Mouse (Mus musculus): ENCODE data around the gene Slc51b. TPM values are rescaled to one million over a fixed set of nuclear protein-coding genes. Genes with fewer than 3 reads are reported as not detected.

Slc51b gene
- polyA plus RNA-seq, 1 experiment from 2014 or later, result not detected

GRCm38 (mm10) chr9:65408871-65409295 lies 13.9 kb downstream of the Slc51b start:
- Histone ChIP-seq H3K36me3 (replicated peaks) (no peaks in the 10 kb centered on the region), H3K9ac (no peak overlapping the region), H3K4me1 (replicated peaks) (no peaks in the 10 kb centered on the region), H3K27ac (replicated peaks) (no peak overlapping the region), H3K27me3 (no peaks in the 10 kb centered on the region), H3K9me3 (replicated peaks) (no peaks in the 10 kb centered on the region), H3K4me2 (no peak overlapping the region), H3K4me3 (replicated peaks) (no peak overlapping the region)
- 57% methylated on average over 5 of the region's 5 CpGs for WGBS (ENCODE audit: insufficient replicate concordance)
- ATAC-seq (ENCODE audit: insufficient read depth), result no peak

GRCm38 (mm10) chr9:65407861-65408260 lies 14.9 kb downstream of the Slc51b start:
- H3K4me3 ChIP-seq (replicated peaks), result no peak overlapping the region
- no peak overlapping the region for H3K9ac ChIP-seq
- no peaks in the 10 kb centered on the region for H3K4me1 ChIP-seq (replicated peaks)
- no peak overlapping the region for H3K4me2 ChIP-seq
- H3K36me3 ChIP-seq (replicated peaks), result no peaks in the 10 kb centered on the region
- H3K27ac ChIP-seq (replicated peaks), result no peak overlapping the region
- WGBS (ENCODE audit: insufficient replicate concordance), result 49% methylated on average over 3 of the region's 3 CpGs
- no peaks in the 10 kb centered on the region for H3K27me3 ChIP-seq
- H3K9me3 ChIP-seq (replicated peaks), result no peaks in the 10 kb centered on the region
- ATAC-seq (ENCODE audit: insufficient read depth), result no peak

- Histone ChIP-seq H3K27me3 (no peaks in the 10 kb centered on the region), H3K36me3 (replicated peaks) (no peaks in the 10 kb centered on the region), H3K9me3 (replicated peaks) (no peaks in the 10 kb centered on the region), H3K4me3 (replicated peaks) (no peak overlapping the region), H3K9ac (no peak overlapping the region), H3K4me1 (replicated peaks) (no peaks in the 10 kb centered on the region), H3K27ac (replicated peaks) (no peak overlapping the region), H3K4me2 (no peak overlapping the region)
- no peak for ATAC-seq (ENCODE audit: insufficient read depth)
- WGBS (ENCODE audit: insufficient replicate concordance), result 65% methylated on average over 5 of the region's 5 CpGs
Measured at GRCm38 (mm10) chr9:65407327-65407726, 15.4 kb downstream of the Slc51b start.

GRCm38 (mm10) chr9:65405184-65405449 lies 17.6 kb downstream of the Slc51b start:
- Histone ChIP-seq H3K9ac (no peak overlapping the region), H3K36me3 (replicated peaks) (no peaks in the 10 kb centered on the region), H3K27me3 (no peaks in the 10 kb centered on the region), H3K27ac (replicated peaks) (no peak overlapping the region), H3K4me1 (replicated peaks) (no peaks in the 10 kb centered on the region), H3K4me2 (no peak overlapping the region), H3K4me3 (replicated peaks) (no peak overlapping the region), H3K9me3 (replicated peaks) (no peaks in the 10 kb centered on the region)
- no peak for ATAC-seq (ENCODE audit: insufficient read depth)
- 56% methylated on average over 2 of the region's 2 CpGs for WGBS (ENCODE audit: insufficient replicate concordance)

- Histone ChIP-seq H3K9me3 (replicated peaks) (no peaks in the 10 kb centered on the region), H3K4me2 (no peak overlapping the region), H3K27me3 (0 out of 2 replicates have a peak, but pooled peaks cover 4% of the 10 kb centered on the region), H3K4me1 (replicated peaks) (no peaks in the 10 kb centered on the region), H3K27ac (replicated peaks) (no peak overlapping the region), H3K9ac (no peak overlapping the region), H3K4me3 (replicated peaks) (no peak overlapping the region), H3K36me3 (replicated peaks) (no peaks in the 10 kb centered on the region)
- no peak for ATAC-seq (ENCODE audit: insufficient read depth)
- 52% methylated on average over 15 of the region's 15 CpGs for WGBS (ENCODE audit: insufficient replicate concordance)
Measured at GRCm38 (mm10) chr9:65404331-65405183, 18.2 kb downstream of the Slc51b start.

GRCm38 (mm10) chr9:65399934-65400333 lies 22.8 kb downstream of the Slc51b start:
- Histone ChIP-seq H3K27me3 (peaks cover 28% of the 10 kb centered on the region; the same call in 1 of the 2 replicates), H3K4me1 (replicated peaks) (peaks cover 8% of the 10 kb centered on the region), H3K9me3 (replicated peaks) (no peaks in the 10 kb centered on the region), H3K36me3 (replicated peaks) (no peaks in the 10 kb centered on the region), H3K27ac (replicated peaks) (no peak overlapping the region), H3K9ac (no peak overlapping the region), H3K4me3 (replicated peaks) (no peak overlapping the region), H3K4me2 (no peak overlapping the region)
- no peak for ATAC-seq (ENCODE audit: insufficient read depth)
- 74% methylated on average over 6 of the region's 6 CpGs for WGBS (ENCODE audit: insufficient replicate concordance)

- H3K36me3 ChIP-seq (replicated peaks), result no peaks in the 10 kb centered on the region
- no peak within 1 kb of the TSS for H3K9ac ChIP-seq
- H3K4me3 ChIP-seq (replicated peaks), result peak within 1 kb of the TSS; percentile 48
Measured at GRCm38 (mm10) chr9:65398279-65398678, 24.5 kb downstream of the Slc51b start, which contains the start of gene Rasl12. Gene Rasl12 (plus strand): TSS chr9:65398506.

GRCm38 (mm10) chr9:65394360-65394759 lies 28.4 kb downstream of the Slc51b start:
- H3K27me3 ChIP-seq, result peaks cover 65% of the 10 kb centered on the region
- peaks cover 16% of the 10 kb centered on the region for H3K4me1 ChIP-seq (replicated peaks)
- H3K27ac ChIP-seq (replicated peaks), result no peak overlapping the region
- H3K9ac ChIP-seq, result no peak overlapping the region
- H3K36me3 ChIP-seq (replicated peaks), result no peaks in the 10 kb centered on the region
- no peaks in the 10 kb centered on the region for H3K9me3 ChIP-seq (replicated peaks)
- no peak overlapping the region for H3K4me2 ChIP-seq
- 50% methylated on average over 2 of the region's 2 CpGs for WGBS (ENCODE audit: insufficient replicate concordance)
- H3K4me3 ChIP-seq (replicated peaks), result no peak overlapping the region
- ATAC-seq (ENCODE audit: insufficient read depth), result no peak

More at GRCm38 (mm10) chr9:65398279-65398678, 24.5 kb downstream of the Slc51b start, which contains the start of gene Rasl12:
- Histone ChIP-seq H3K4me1 (replicated peaks) (peaks cover 10% of the 10 kb centered on the region), H3K4me2 (peak within 1 kb of the TSS; percentile 78), H3K27ac (replicated peaks) (no peak within 1 kb of the TSS), H3K27me3 (peaks cover 32% of the 10 kb centered on the region; the same call in 1 of the 2 replicates), H3K9me3 (replicated peaks) (no peaks in the 10 kb centered on the region)
- ATAC-seq (ENCODE audit: insufficient read depth), result no peak
- WGBS (ENCODE audit: insufficient replicate concordance), result 1% methylated on average over 24 of the region's 24 CpGs

GRCm38 (mm10) chr9:65393606-65394005 lies 29.1 kb downstream of the Slc51b start:
- H3K9me3 ChIP-seq (replicated peaks), result no peaks in the 10 kb centered on the region
- H3K27ac ChIP-seq (replicated peaks), result no peak overlapping the region
- peaks cover 67% of the 10 kb centered on the region for H3K27me3 ChIP-seq
- H3K9ac ChIP-seq, result no peak overlapping the region
- 39% methylated on average over 2 of the region's 2 CpGs for WGBS (ENCODE audit: insufficient replicate concordance)
- peaks cover 14% of the 10 kb centered on the region for H3K4me1 ChIP-seq (replicated peaks)
- no peak overlapping the region for H3K4me3 ChIP-seq (replicated peaks)
- H3K36me3 ChIP-seq (replicated peaks), result no peaks in the 10 kb centered on the region
- no peak for ATAC-seq (ENCODE audit: insufficient read depth)
- no peak overlapping the region for H3K4me2 ChIP-seq

- WGBS (ENCODE audit: insufficient replicate concordance), result 23% methylated on average over 6 of the region's 6 CpGs
- H3K4me2 ChIP-seq, result no peak overlapping the region
- no peaks in the 10 kb centered on the region for H3K9me3 ChIP-seq (replicated peaks)
- no peak overlapping the region for H3K4me3 ChIP-seq (replicated peaks)
- H3K4me1 ChIP-seq (replicated peaks), result peaks cover 8% of the 10 kb centered on the region; the same call in 1 of the 2 replicates
- H3K36me3 ChIP-seq (replicated peaks), result no peaks in the 10 kb centered on the region
- H3K9ac ChIP-seq, result no peak overlapping the region
- peak; percentile 51 for ATAC-seq (ENCODE audit: insufficient read depth)
- peaks cover 59% of the 10 kb centered on the region for H3K27me3 ChIP-seq
- H3K27ac ChIP-seq (replicated peaks), result no peak overlapping the region
Measured at GRCm38 (mm10) chr9:65392638-65393364, 30.0 kb downstream of the Slc51b start.

- H3K9me3 ChIP-seq (replicated peaks), result no peaks in the 10 kb centered on the region
- 21% methylated on average over 8 of the region's 8 CpGs for WGBS (ENCODE audit: insufficient replicate concordance)
- no peak for ATAC-seq (ENCODE audit: insufficient read depth)
- peak within 1 kb of the TSS; percentile 60 for H3K4me2 ChIP-seq
- no peak within 1 kb of the TSS for H3K27ac ChIP-seq (replicated peaks)
- H3K27me3 ChIP-seq, result peaks cover 62% of the 10 kb centered on the region
- no peaks in the 10 kb centered on the region for H3K36me3 ChIP-seq (replicated peaks)
- H3K4me1 ChIP-seq (replicated peaks), result peaks cover 8% of the 10 kb centered on the region; the same call in 1 of the 2 replicates
- peak within 1 kb of the TSS; percentile 38 for H3K4me3 ChIP-seq (replicated peaks)
- H3K9ac ChIP-seq, result no peak within 1 kb of the TSS
Measured at GRCm38 (mm10) chr9:65391613-65391964, 31.2 kb downstream of the Slc51b start, which contains the start of gene Kbtbd13. Gene Kbtbd13 (minus strand): TSS chr9:65391652.

Data from liver, embryonic 15.5 days (tissue).